Mouse (Mus musculus) retina, adult 2 months (tissue): ENCODE results near the gene Relch.

Source experiments
- DNase-seq: peaks from one replicate; pipeline ENCODE4 v3.0.0-alpha.2; 2012; ENCODE audit warnings: low read depth, low spot score

The Relch gene

GRCm38 (mm10) chr1:105794670-105795069, 131.0 kb downstream of the Relch start:
- DNase-seq = no peak

DNA sequence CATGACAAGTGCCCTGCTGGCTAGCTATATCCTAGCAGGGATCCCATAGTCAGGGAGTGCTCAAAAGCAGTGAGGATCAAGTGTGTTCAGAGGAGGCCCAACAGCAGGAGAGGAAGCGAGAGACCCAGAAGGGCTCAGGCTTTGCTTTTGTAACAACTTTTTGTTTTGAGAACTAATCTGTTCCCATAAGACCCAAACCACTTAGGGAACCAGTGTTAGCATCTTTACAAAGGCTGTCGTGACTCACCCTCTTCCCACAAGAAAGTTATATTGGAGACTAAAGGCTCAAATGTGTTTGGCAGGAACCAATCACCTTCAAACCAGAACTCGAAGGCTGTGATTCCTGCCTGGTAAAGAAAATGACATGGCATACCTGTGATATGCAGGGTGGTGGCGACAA, 132.0 kb downstream of the Relch start:
- no peak for DNase-seq

GRCm38 (mm10) chr1:105800570-105800969, 136.9 kb downstream of the Relch start:
- no peak for DNase-seq

- no peak for DNase-seq
These were observed 137.6 kb downstream of the Relch start for GRCm38 (mm10) chr1:105801252-105801651.

DNA sequence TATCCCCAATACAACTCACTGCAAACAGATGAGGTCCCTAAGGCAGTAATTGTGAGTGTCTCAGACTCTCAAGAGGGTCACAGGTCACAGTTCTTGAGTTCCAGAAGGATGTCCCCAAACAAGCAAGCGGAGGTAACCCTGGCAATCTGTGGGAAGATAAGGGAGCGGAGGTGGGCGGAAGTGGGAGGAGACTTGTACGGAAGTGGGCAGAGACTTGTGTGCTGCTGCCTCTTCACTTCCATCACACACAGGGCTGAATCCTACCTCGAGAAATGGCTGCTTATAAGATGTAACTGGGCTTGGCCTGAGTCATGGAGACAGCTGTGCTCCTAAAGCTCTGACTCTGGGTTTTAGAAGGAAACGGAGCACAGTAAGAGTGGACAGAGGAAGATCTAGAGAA, 139.3 kb downstream of the Relch start:
- DNase-seq = no peak

DNA sequence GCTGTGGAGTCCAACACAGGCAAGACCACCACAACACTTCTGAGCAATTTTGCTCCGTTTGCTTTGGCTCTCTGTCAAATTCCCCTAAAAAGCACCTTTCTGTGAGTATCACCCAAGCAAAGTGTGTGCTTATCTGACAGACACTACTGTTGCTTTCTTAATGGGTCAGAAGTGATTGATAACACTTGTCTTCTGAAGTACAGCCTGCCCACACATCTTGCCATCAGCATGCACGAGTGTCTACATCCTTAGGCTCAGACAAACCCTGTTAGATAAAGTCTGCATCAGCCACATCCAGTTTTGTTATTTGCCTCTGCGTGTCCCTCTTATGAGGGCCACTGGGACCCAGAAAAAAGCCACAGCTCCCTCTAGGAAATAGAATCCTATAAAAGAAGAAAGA, 140.6 kb downstream of the Relch start:
- no peak for DNase-seq
